ENCODE assay signal across 7 mouse cellular contexts in genomic region chr3:97158611-97159508, GRCm38 (mm10). TPM values are rescaled to one million over a fixed set of nuclear protein-coding genes. Genes with fewer than 3 reads are reported as not detected.
DNase-seq lines count a peak whose midpoint lies in the region; ATAC-seq and TF ChIP-seq lines count a peak whose summit lies in the region.

Gene Acp6, plus strand, starts transcription at chr3:97158777.

- peaks cover 10% of the 10 kb centered on the region; the same call in 1 of the 2 replicates for H3K4me1 ChIP-seq in embryonic facial prominence, embryonic 12.5 days
- peaks cover 3% of the 10 kb centered on the region; the same call in 1 of the 2 replicates for H3K4me1 ChIP-seq in kidney, adult 2 months (ENCODE audit: control insufficient read depth, insufficient read depth, low read length)
- H3K4me1 ChIP-seq in limb, embryonic 12.5 days (replicated peaks): peaks cover 6% of the 10 kb centered on the region; the same call in 1 of the 2 replicates
- H3K4me1 ChIP-seq in midbrain, embryonic 15.5 days: peaks cover 13% of the 10 kb centered on the region
- no peaks in the 10 kb centered on the region; the same call in 1 of the 2 replicates for H3K4me1 ChIP-seq in spleen, adult 2 months (ENCODE audit: control insufficient read depth, insufficient read depth, insufficient read length)

- H3K27me3 ChIP-seq in embryonic facial prominence, embryonic 12.5 days: no peaks in the 10 kb centered on the region
- H3K27me3 ChIP-seq in kidney, adult 2 months (replicated peaks; ENCODE audit: control insufficient read depth, insufficient read depth, low read length): no peaks in the 10 kb centered on the region
- H3K27me3 ChIP-seq in limb, embryonic 12.5 days: no peaks in the 10 kb centered on the region
- H3K27me3 ChIP-seq in midbrain, embryonic 15.5 days (replicated peaks): no peaks in the 10 kb centered on the region
- no peaks in the 10 kb centered on the region for H3K27me3 ChIP-seq in spleen, adult 2 months (ENCODE audit: control insufficient read depth, insufficient read depth, low read length)

- peak within 1 kb of the TSS; percentile 66 for H3K4me2 ChIP-seq in embryonic facial prominence, embryonic 12.5 days (replicated peaks)
- H3K4me2 ChIP-seq in limb, embryonic 12.5 days: peak within 1 kb of the TSS; percentile 87
- H3K4me2 ChIP-seq in midbrain, embryonic 15.5 days: peak within 1 kb of the TSS; percentile 79

- H3K27ac ChIP-seq in embryonic facial prominence, embryonic 12.5 days: peak within 1 kb of the TSS; percentile 78
- H3K27ac ChIP-seq in kidney, adult 2 months (ENCODE audit: insufficient read depth, low read depth, low read length): peak within 1 kb of the TSS; percentile 64
- peak within 1 kb of the TSS; percentile 77 for H3K27ac ChIP-seq in limb, embryonic 12.5 days
- peak within 1 kb of the TSS; percentile 49 for H3K27ac ChIP-seq in midbrain, embryonic 15.5 days
- peak within 1 kb of the TSS; percentile 57 for H3K27ac ChIP-seq in spleen, adult 2 months (ENCODE audit: insufficient read depth, low read length)

- TF ChIP-seq POLR2A in kidney, adult 2 months (IDR thresholded peaks at IDR 0.05; ENCODE audit: low read depth, low read length): no peak
- peak; percentile 4 for TF ChIP-seq POLR2A in spleen, adult 2 months (IDR thresholded peaks at IDR 0.05; ENCODE audit: low read depth, low read length)

- no peaks in the 10 kb centered on the region for H3K36me3 ChIP-seq in embryonic facial prominence, embryonic 12.5 days
- no peaks in the 10 kb centered on the region for H3K36me3 ChIP-seq in kidney, adult 2 months (ENCODE audit: control insufficient read depth, insufficient read depth, low read length)
- no peaks in the 10 kb centered on the region for H3K36me3 ChIP-seq in limb, embryonic 12.5 days
- H3K36me3 ChIP-seq in midbrain, embryonic 15.5 days (replicated peaks): no peaks in the 10 kb centered on the region
- H3K36me3 ChIP-seq in spleen, adult 2 months (ENCODE audit: control insufficient read depth, insufficient read depth, low read length): no peaks in the 10 kb centered on the region; the same call in 1 of the 2 replicates

- H3K9me3 ChIP-seq in embryonic facial prominence, embryonic 12.5 days: no peaks in the 10 kb centered on the region
- H3K9me3 ChIP-seq in limb, embryonic 12.5 days: no peaks in the 10 kb centered on the region
- H3K9me3 ChIP-seq in midbrain, embryonic 15.5 days: no peaks in the 10 kb centered on the region

- ATAC-seq in embryonic facial prominence, embryonic 12.5 days (ENCODE audit: insufficient number of reproducible peaks, insufficient read depth, low FRiP score, low TSS enrichment): peak; percentile 88
- peak; percentile 91 for ATAC-seq in limb, embryonic 12.5 days (ENCODE audit: insufficient number of reproducible peaks, insufficient read depth, low FRiP score, low TSS enrichment, low read depth)
- peak; percentile 96 for ATAC-seq in midbrain, embryonic 15.5 days (replicated peaks)

- WGBS in embryonic facial prominence, embryonic 12.5 days: under 1% methylated on average over 54 of the region's 54 CpGs
- WGBS in kidney, adult 2 months: under 1% methylated on average over 54 of the region's 54 CpGs
- under 1% methylated on average over 54 of the region's 54 CpGs for WGBS in limb, embryonic 12.5 days
- under 1% methylated on average over 54 of the region's 54 CpGs for WGBS in midbrain, embryonic 15.5 days
- WGBS in spleen, adult 2 months: under 1% methylated on average over 54 of the region's 54 CpGs

- peak; percentile 87 for DNase-seq in adrenal gland, postnatal 25 days
- peak; percentile 95 to 96 for DNase-seq in heart, adult 18-20 months
- DNase-seq in kidney, adult 2 months: peak; percentile 97
- peak; percentile 82 to 91 for DNase-seq in spleen, adult 2 months (ENCODE audit: low read depth in 1 of 2, low spot score in 2 of 2)

- peak within 1 kb of the TSS; percentile 76 for H3K4me3 ChIP-seq in embryonic facial prominence, embryonic 12.5 days
- peak within 1 kb of the TSS; percentile 63 for H3K4me3 ChIP-seq in kidney, adult 2 months (ENCODE audit: insufficient read depth, low read depth, low read length)
- H3K4me3 ChIP-seq in limb, embryonic 12.5 days (replicated peaks): peak within 1 kb of the TSS; percentile 83
- peak within 1 kb of the TSS; percentile 62 for H3K4me3 ChIP-seq in midbrain, embryonic 15.5 days
- peak within 1 kb of the TSS; percentile 81 for H3K4me3 ChIP-seq in spleen, adult 2 months (ENCODE audit: extremely low read depth, insufficient read depth, insufficient read length)

- H3K9ac ChIP-seq in embryonic facial prominence, embryonic 12.5 days: peak within 1 kb of the TSS; percentile 79
- H3K9ac ChIP-seq in limb, embryonic 12.5 days (replicated peaks): peak within 1 kb of the TSS; percentile 75
- H3K9ac ChIP-seq in midbrain, embryonic 15.5 days: peak within 1 kb of the TSS; percentile 57

- no peak for TF ChIP-seq CTCF in kidney, adult 2 months (conservative IDR thresholded peaks at IDR 0.05; ENCODE audit: insufficient read depth, insufficient read length, low read depth, low read length)
- TF ChIP-seq CTCF in spleen, adult 2 months (IDR thresholded peaks at IDR 0.05; ENCODE audit: extremely low read depth, insufficient read depth, insufficient read length, insufficient replicate concordance): no peak

RNA-seq across cellular contexts. Expression of gene Acp6, which starts in this region (rescaled TPM):
- total RNA-seq in adrenal gland, postnatal 25 days (2021): 61.5 and 65.3 TPM in 2 replicates
- 41.1 and 43.0 TPM in 2 replicates for polyA plus RNA-seq in embryonic facial prominence, embryonic 12.5 days (2016; fragmentation: Nextera tagmentation; extraction: Ambion mirVana)
- total RNA-seq in heart, adult 18-20 months (2021): 10 to 100 TPM; 30.7 to 31.3 TPM
- polyA plus RNA-seq in kidney, adult 2 months (2012; rRNA removed): 67.8 and 74.2 TPM in 2 replicates
- polyA plus RNA-seq in limb, embryonic 12.5 days (2016; fragmentation: Nextera tagmentation; extraction: Ambion mirVana): 36.0 and 37.6 TPM in 2 replicates
- polyA plus RNA-seq in midbrain, embryonic 15.5 days (2015; fragmentation: Nextera tagmentation; extraction: Ambion mirVana): 21.6 and 22.4 TPM in 2 replicates
- 21.8 and 26.9 TPM in 2 replicates for polyA plus RNA-seq in spleen, adult 2 months (2012; rRNA removed)

Comparison
In these comparisons a context has a peak if more than half of its experiments do, and no peak if none do; other contexts are left out.
1. Peak in every context shown above with its lines: DNase-seq, ATAC-seq, H3K4me3 ChIP-seq and H3K27ac ChIP-seq.